Mouse (Mus musculus): Measurements from ENCODE around the gene Jmjd8. TPM values are rescaled to one million over a fixed set of nuclear protein-coding genes. Genes with fewer than 3 reads are reported as not detected.

The Jmjd8 gene
- polyA plus RNA-seq, 2 experiments: 13.7 to 17.3 TPM

- Histone ChIP-seq H3K36me3 (replicated peaks; ENCODE audit: control insufficient read depth, insufficient read depth, low read depth) (no peaks in the 10 kb centered on the region), H3K27ac (no peak overlapping the region), H3K4me3 (ENCODE audit: insufficient read depth in 1 of 2, low read depth in 2 of 2, low read length in 2 of 2) (no peak overlapping the region), H3K9ac (replicated peaks) (no peak overlapping the region), H3K4me2 (ENCODE audit: low read depth) (no peak overlapping the region), H3K27me3 (ENCODE audit: control insufficient read depth, insufficient read depth, low read length) (peaks cover 42% of the 10 kb centered on the region), H3K9me3 (ENCODE audit: control insufficient read depth, low read length) (no peaks in the 10 kb centered on the region), H3K4me1 (replicated peaks; ENCODE audit: control insufficient read depth in 2 of 2, insufficient read depth in 2 of 2, low read length in 1 of 2) (no peaks in the 10 kb centered on the region)
- TF ChIP-seq EP300 (IDR thresholded peaks at IDR 0.05; ENCODE audit: low read depth) (no peak), CTCF (IDR thresholded peaks at IDR 0.05; ENCODE audit: low read depth) (peak; percentile 74)
- ATAC-seq (ENCODE audit: insufficient read depth): no peak
- 4% methylated on average over 20 of the region's 20 CpGs for WGBS (ENCODE audit: insufficient replicate concordance)
- DNase-seq (ENCODE audit: low read depth in 3 of 3, low spot score in 3 of 3): peak in 1 of 3 experiments; percentile 52
Observed at GRCm38 (mm10) chr17:25813471-25813870, 15.2 kb upstream of the Jmjd8 start.

- Histone ChIP-seq H3K9ac (replicated peaks) (no peak overlapping the region), H3K9me3 (ENCODE audit: control insufficient read depth, low read length) (no peaks in the 10 kb centered on the region), H3K27me3 (ENCODE audit: control insufficient read depth, insufficient read depth, low read length) (peaks cover 32% of the 10 kb centered on the region), H3K4me1 (replicated peaks; ENCODE audit: control insufficient read depth in 2 of 2, insufficient read depth in 2 of 2, low read length in 1 of 2) (no peaks in the 10 kb centered on the region; a peak in 1 of 4 replicates), H3K4me2 (ENCODE audit: low read depth) (no peak overlapping the region), H3K4me3 (ENCODE audit: insufficient read depth in 1 of 2, low read depth in 2 of 2, low read length in 2 of 2) (no peak overlapping the region), H3K36me3 (replicated peaks; ENCODE audit: control insufficient read depth, insufficient read depth, low read depth) (no peaks in the 10 kb centered on the region), H3K27ac (no peak overlapping the region)
- ATAC-seq (ENCODE audit: insufficient read depth) (no peak), DNase-seq (ENCODE audit: low read depth in 3 of 3, low spot score in 3 of 3) (no peak)
- 70% methylated on average over 11 of the region's 11 CpGs for WGBS (ENCODE audit: insufficient replicate concordance)
- TF ChIP-seq EP300 (IDR thresholded peaks at IDR 0.05; ENCODE audit: low read depth) (no peak), CTCF (IDR thresholded peaks at IDR 0.05; ENCODE audit: low read depth) (no peak; the same call in 1 of the 2 replicates)
Observed at GRCm38 (mm10) chr17:25817662-25818061, 11.0 kb upstream of the Jmjd8 start.

- 0 out of 4 replicates have a peak overlapping the region, but pooled peaks of 1 of the 2 experiments have one; percentile 16 for H3K4me3 ChIP-seq (ENCODE audit: insufficient read depth in 1 of 2, low read depth in 2 of 2, low read length in 2 of 2)
- ATAC-seq (ENCODE audit: insufficient read depth) (peak; percentile 44; the same call in 1 of the 2 replicates), DNase-seq (ENCODE audit: low read depth in 3 of 3, low spot score in 3 of 3) (no peak)
- H3K27ac ChIP-seq: no peak overlapping the region
- WGBS (ENCODE audit: insufficient replicate concordance): 6% methylated on average over 46 of the region's 46 CpGs
- H3K4me1 ChIP-seq (replicated peaks; ENCODE audit: control insufficient read depth in 2 of 2, insufficient read depth in 2 of 2, low read length in 1 of 2): peaks cover 1 to 5% of the 10 kb centered on the region in 2 experiments; a peak in 3 of 4 replicates
- H3K36me3 ChIP-seq (replicated peaks; ENCODE audit: control insufficient read depth, insufficient read depth, low read depth): no peaks in the 10 kb centered on the region
- no peaks in the 10 kb centered on the region for H3K9me3 ChIP-seq (ENCODE audit: control insufficient read depth, low read length)
- peaks cover 30% of the 10 kb centered on the region for H3K27me3 ChIP-seq (ENCODE audit: control insufficient read depth, insufficient read depth, low read length)
- no peak overlapping the region for H3K9ac ChIP-seq (replicated peaks)
- TF ChIP-seq EP300 (IDR thresholded peaks at IDR 0.05; ENCODE audit: low read depth): no peak
- TF ChIP-seq CTCF (IDR thresholded peaks at IDR 0.05; ENCODE audit: low read depth): no peak
- peak overlapping the region; percentile 20; the same call in 1 of the 2 replicates for H3K4me2 ChIP-seq (ENCODE audit: low read depth)
Observed at GRCm38 (mm10) chr17:25818851-25819780, 9.6 kb upstream of the Jmjd8 start.

- H3K27me3 ChIP-seq (ENCODE audit: control insufficient read depth, insufficient read depth, low read length): peaks cover 25% of the 10 kb centered on the region
- peak within 1 kb of the TSS; percentile 59 for H3K27ac ChIP-seq
- WGBS (ENCODE audit: insufficient replicate concordance): 0% methylated on average over 18 of the region's 18 CpGs
- no peak for TF ChIP-seq EP300 (IDR thresholded peaks at IDR 0.05; ENCODE audit: low read depth)
- TF ChIP-seq CTCF (IDR thresholded peaks at IDR 0.05; ENCODE audit: low read depth): no peak
- H3K4me3 ChIP-seq (ENCODE audit: insufficient read depth in 1 of 2, low read depth in 2 of 2, low read length in 2 of 2): peak within 1 kb of the TSS; percentile 77 to 99
- H3K36me3 ChIP-seq (replicated peaks; ENCODE audit: control insufficient read depth, insufficient read depth, low read depth): peaks cover 3% of the 10 kb centered on the region
- peak within 1 kb of the TSS; percentile 82 for H3K9ac ChIP-seq (replicated peaks)
- DNase-seq (ENCODE audit: low read depth in 3 of 3, low spot score in 3 of 3): peak; percentile 81 to 82 (median 81)
- ATAC-seq (ENCODE audit: insufficient read depth): peak; percentile 67
- H3K9me3 ChIP-seq (ENCODE audit: control insufficient read depth, low read length): no peaks in the 10 kb centered on the region
- peak within 1 kb of the TSS; percentile 87 for H3K4me2 ChIP-seq (ENCODE audit: low read depth)
- peaks cover 11 to 13% of the 10 kb centered on the region in 2 experiments; a peak in 3 of 4 replicates for H3K4me1 ChIP-seq (replicated peaks; ENCODE audit: control insufficient read depth in 2 of 2, insufficient read depth in 2 of 2, low read length in 1 of 2)
Observed at GRCm38 (mm10) chr17:25823452-25823851, 5.2 kb upstream of the Jmjd8 start, which contains the start of gene Wdr24. TSS of gene Wdr24 (plus strand) at chr17:25823627.

Data from liver, embryonic 14.5 days (tissue).